Mouse (Mus musculus): ENCODE measurements at regions not wholly inside any gene's neighbourhood (a gene's known extent, or its start where the extent isn't known, plus 50 kb on each side); places are given as distances from the start of the nearest gene placed in this dataset.
"Not testable (repeated sequence)": the region's sequence is repeated elsewhere in the genome, so short reads cannot be mapped to it uniquely, and the experiment has no call there.

GRCm38 (mm10) chr12:25605396-25605795, 508.5 kb upstream of the Id2 start:
- DNase-seq (ENCODE audit: low spot score), result no peak

GRCm38 (mm10) chr12:25590262-25590661, 493.3 kb upstream of the Id2 start:
- no peak for DNase-seq (ENCODE audit: low spot score)

GRCm38 (mm10) chr12:25585746-25586145, 488.8 kb upstream of the Id2 start:
- DNase-seq (ENCODE audit: low spot score), result no peak

- DNase-seq (ENCODE audit: low spot score), result no peak
These were observed 482.5 kb upstream of the Id2 start for GRCm38 (mm10) chr12:25579407-25579806.

GRCm38 (mm10) chr12:25565131-25565530, 468.2 kb upstream of the Id2 start:
- no peak for DNase-seq (ENCODE audit: low spot score)

GRCm38 (mm10) chr12:25559601-25560000, 462.7 kb upstream of the Id2 start:
- no peak for DNase-seq (ENCODE audit: low spot score)

GRCm38 (mm10) chr12:25553656-25554055, 456.7 kb upstream of the Id2 start:
- DNase-seq (ENCODE audit: low spot score), result no peak

- no peak for DNase-seq (ENCODE audit: low spot score)
These were observed 452.8 kb upstream of the Id2 start for GRCm38 (mm10) chr12:25549735-25550134.

GRCm38 (mm10) chr12:25544253-25544652, 447.3 kb upstream of the Id2 start:
- DNase-seq (ENCODE audit: low spot score), result no peak

- peak; percentile 41 for DNase-seq (ENCODE audit: low spot score)
These were observed 437.6 kb upstream of the Id2 start for GRCm38 (mm10) chr12:25534620-25534950.

- DNase-seq (ENCODE audit: low spot score), result peak; percentile 80
These were observed 437.0 kb upstream of the Id2 start for GRCm38 (mm10) chr12:25533709-25534619.

GRCm38 (mm10) chr12:25530483-25530882, 433.5 kb upstream of the Id2 start:
- no peak for DNase-seq (ENCODE audit: low spot score)

- no peak for DNase-seq (ENCODE audit: low spot score)
These were observed 432.6 kb upstream of the Id2 start for GRCm38 (mm10) chr12:25529537-25529936.

- no peak for DNase-seq (ENCODE audit: low spot score)
These were observed 429.7 kb upstream of the Id2 start for GRCm38 (mm10) chr12:25526639-25527038.

GRCm38 (mm10) chr12:25516738-25517137, 419.8 kb upstream of the Id2 start:
- DNase-seq (ENCODE audit: low spot score), result no peak

- no peak for DNase-seq (ENCODE audit: low spot score)
These were observed 416.7 kb upstream of the Id2 start for GRCm38 (mm10) chr12:25513679-25514078.

GRCm38 (mm10) chr12:25509666-25510065, 412.7 kb upstream of the Id2 start:
- DNase-seq (ENCODE audit: low spot score), result no peak

GRCm38 (mm10) chr12:25493233-25493632, 396.3 kb upstream of the Id2 start:
- DNase-seq (ENCODE audit: low spot score), result no peak

GRCm38 (mm10) chr12:25492483-25493190, 395.7 kb upstream of the Id2 start:
- no peak for DNase-seq (ENCODE audit: low spot score)

- DNase-seq (ENCODE audit: low spot score), result peak; percentile 81
These were observed 378.3 kb upstream of the Id2 start for GRCm38 (mm10) chr12:25475180-25475758.

- no peak for DNase-seq (ENCODE audit: low spot score)
These were observed 372.2 kb upstream of the Id2 start for GRCm38 (mm10) chr12:25469181-25469580.

GRCm38 (mm10) chr12:25467789-25468188, 370.8 kb upstream of the Id2 start:
- no peak for DNase-seq (ENCODE audit: low spot score)

- not testable (repeated sequence) for DNase-seq (ENCODE audit: low spot score)
These were observed 365.8 kb upstream of the Id2 start for GRCm38 (mm10) chr12:25462690-25463089.
